Mouse (Mus musculus): ENCODE data around the gene Nrxn1. TPM values are rescaled to one million over a fixed set of nuclear protein-coding genes. Genes with fewer than 3 reads are reported as not detected.
"Not testable (repeated sequence)": the region's sequence is repeated elsewhere in the genome, so short reads cannot be mapped to it uniquely, and the experiment has no call there.

The Nrxn1 gene
- polyA plus RNA-seq, 1 experiment = 0.05 TPM

- Histone ChIP-seq H3K79me2 (ENCODE audit: control insufficient read depth, insufficient read depth) (no peaks in the 10 kb centered on the region), H3K27me3 (ENCODE audit: control insufficient read depth, insufficient read depth, insufficient read length) (no peaks in the 10 kb centered on the region), H3K4me2 (ENCODE audit: low read depth) (no peak overlapping the region), H3K4me3 (no peak overlapping the region), H3ac (ENCODE audit: control insufficient read depth, insufficient read length) (no peak overlapping the region), H3K36me3 (ENCODE audit: control insufficient read depth, insufficient read depth) (no peaks in the 10 kb centered on the region)
- no peak for TF ChIP-seq SRF (IDR thresholded peaks at IDR 0.05; ENCODE audit: control insufficient read depth, insufficient read length, low read depth)
- no peak for TF ChIP-seq REST (IDR thresholded peaks at IDR 0.05; ENCODE audit: insufficient read depth, insufficient read length)
- no peak for TF ChIP-seq CEBPB (IDR thresholded peaks at IDR 0.05; ENCODE audit: insufficient read depth, poor library complexity, severe bottlenecking)
- no peak for TF ChIP-seq USF1 (IDR thresholded peaks at IDR 0.05; ENCODE audit: low read depth)
- no peak for TF ChIP-seq POLR2AphosphoS2 (IDR thresholded peaks at IDR 0.05; ENCODE audit: insufficient read length, low read depth)
- no peak for TF ChIP-seq MAX (IDR thresholded peaks at IDR 0.05; ENCODE audit: low read depth)
- no peak for TF ChIP-seq MYOD1 (IDR thresholded peaks at IDR 0.05; ENCODE audit: control insufficient read depth in 1 of 3, insufficient read length in 2 of 3, low read depth in 2 of 3)
- TF ChIP-seq TCF3 (IDR thresholded peaks at IDR 0.05; ENCODE audit: insufficient read length, low read depth) = no peak
- no peak for TF ChIP-seq MYOG (IDR thresholded peaks at IDR 0.05; ENCODE audit: control insufficient read depth in 1 of 3, insufficient read depth in 1 of 3, insufficient read length in 2 of 3, low read depth in 2 of 3)
- TF ChIP-seq TCF12 (IDR thresholded peaks at IDR 0.05; ENCODE audit: insufficient read depth, poor library complexity, severe bottlenecking) = no peak
- TF ChIP-seq E2F4 (IDR thresholded peaks at IDR 0.05; ENCODE audit: insufficient read depth) = no peak
- TF ChIP-seq POLR2A (IDR thresholded peaks at IDR 0.05; ENCODE audit: insufficient read length, low read depth) = no peak
Measured at GRCm38 (mm10) chr17:90506026-90506425, 586.8 kb downstream of the Nrxn1 start.

- not testable (repeated sequence) for H3K27me3 ChIP-seq (ENCODE audit: control insufficient read depth, insufficient read depth, insufficient read length); H3K4me3 ChIP-seq; H3ac ChIP-seq (ENCODE audit: control insufficient read depth, insufficient read length); H3K36me3 ChIP-seq (ENCODE audit: control insufficient read depth, insufficient read depth); H3K79me2 ChIP-seq (ENCODE audit: control insufficient read depth, insufficient read depth); H3K4me2 ChIP-seq (ENCODE audit: low read depth)
Measured at GRCm38 (mm10) chr17:90503999-90504398, 588.9 kb downstream of the Nrxn1 start.

GRCm38 (mm10) chr17:90501023-90501675 is 591.7 kb downstream of the Nrxn1 start:
- no peaks in the 10 kb centered on the region for H3K27me3 ChIP-seq (ENCODE audit: control insufficient read depth, insufficient read depth, insufficient read length)
- H3K79me2 ChIP-seq (ENCODE audit: control insufficient read depth, insufficient read depth) = no peaks in the 10 kb centered on the region
- H3K36me3 ChIP-seq (ENCODE audit: control insufficient read depth, insufficient read depth) = no peaks in the 10 kb centered on the region
- no peak overlapping the region for H3K4me3 ChIP-seq
- H3ac ChIP-seq (ENCODE audit: control insufficient read depth, insufficient read length) = no peak overlapping the region
- no peak overlapping the region for H3K4me2 ChIP-seq (ENCODE audit: low read depth)
- no peak for TF ChIP-seq MYOG (IDR thresholded peaks at IDR 0.05; ENCODE audit: control insufficient read depth in 1 of 3, insufficient read depth in 1 of 3, insufficient read length in 2 of 3, low read depth in 2 of 3)
- TF ChIP-seq TCF12 (IDR thresholded peaks at IDR 0.05; ENCODE audit: insufficient read depth, poor library complexity, severe bottlenecking) = no peak
- no peak for TF ChIP-seq E2F4 (IDR thresholded peaks at IDR 0.05; ENCODE audit: insufficient read depth)
- no peak for TF ChIP-seq MYOD1 (IDR thresholded peaks at IDR 0.05; ENCODE audit: control insufficient read depth in 1 of 3, insufficient read length in 2 of 3, low read depth in 2 of 3)
- no peak for TF ChIP-seq TCF3 (IDR thresholded peaks at IDR 0.05; ENCODE audit: insufficient read length, low read depth)
- no peak for TF ChIP-seq MAX (IDR thresholded peaks at IDR 0.05; ENCODE audit: low read depth)
- no peak for TF ChIP-seq USF1 (IDR thresholded peaks at IDR 0.05; ENCODE audit: low read depth)
- TF ChIP-seq REST (IDR thresholded peaks at IDR 0.05; ENCODE audit: insufficient read depth, insufficient read length) = no peak
- no peak for TF ChIP-seq CEBPB (IDR thresholded peaks at IDR 0.05; ENCODE audit: insufficient read depth, poor library complexity, severe bottlenecking)
- TF ChIP-seq POLR2AphosphoS2 (IDR thresholded peaks at IDR 0.05; ENCODE audit: insufficient read length, low read depth) = no peak
- TF ChIP-seq SRF (IDR thresholded peaks at IDR 0.05; ENCODE audit: control insufficient read depth, insufficient read length, low read depth) = no peak
- TF ChIP-seq POLR2A (IDR thresholded peaks at IDR 0.05; ENCODE audit: insufficient read length, low read depth) = no peak

GRCm38 (mm10) chr17:90479531-90480250 is 613.2 kb downstream of the Nrxn1 start:
- TF ChIP-seq POLR2AphosphoS2 (IDR thresholded peaks at IDR 0.05; ENCODE audit: insufficient read length, low read depth) = no peak
- no peak for TF ChIP-seq REST (IDR thresholded peaks at IDR 0.05; ENCODE audit: insufficient read depth, insufficient read length)
- no peak for TF ChIP-seq POLR2A (IDR thresholded peaks at IDR 0.05; ENCODE audit: insufficient read length, low read depth)
- no peak for TF ChIP-seq MYOD1 (IDR thresholded peaks at IDR 0.05; ENCODE audit: control insufficient read depth in 1 of 3, insufficient read length in 2 of 3, low read depth in 2 of 3)
- H3K79me2 ChIP-seq (ENCODE audit: control insufficient read depth, insufficient read depth) = no peaks in the 10 kb centered on the region
- no peaks in the 10 kb centered on the region for H3K27me3 ChIP-seq (ENCODE audit: control insufficient read depth, insufficient read depth, insufficient read length)

GRCm38 (mm10) chr17:90456748-90457147 is 636.1 kb downstream of the Nrxn1 start:
- Histone ChIP-seq H3K4me3 (no peak overlapping the region), H3K4me2 (ENCODE audit: low read depth) (no peak overlapping the region), H3ac (ENCODE audit: control insufficient read depth, insufficient read length) (no peak overlapping the region), H3K27me3 (ENCODE audit: control insufficient read depth, insufficient read depth, insufficient read length) (peaks cover 15% of the 10 kb centered on the region), H3K79me2 (ENCODE audit: control insufficient read depth, insufficient read depth) (no peaks in the 10 kb centered on the region), H3K36me3 (ENCODE audit: control insufficient read depth, insufficient read depth) (no peaks in the 10 kb centered on the region)
- TF ChIP-seq USF1 (IDR thresholded peaks at IDR 0.05; ENCODE audit: low read depth) (no peak), REST (IDR thresholded peaks at IDR 0.05; ENCODE audit: insufficient read depth, insufficient read length) (no peak), POLR2A (IDR thresholded peaks at IDR 0.05; ENCODE audit: insufficient read length, low read depth) (no peak), MYOD1 (IDR thresholded peaks at IDR 0.05; ENCODE audit: control insufficient read depth in 1 of 3, insufficient read length in 2 of 3, low read depth in 2 of 3) (no peak), TCF12 (IDR thresholded peaks at IDR 0.05; ENCODE audit: insufficient read depth, poor library complexity, severe bottlenecking) (no peak), TCF3 (IDR thresholded peaks at IDR 0.05; ENCODE audit: insufficient read length, low read depth) (no peak), CEBPB (IDR thresholded peaks at IDR 0.05; ENCODE audit: insufficient read depth, poor library complexity, severe bottlenecking) (no peak), POLR2AphosphoS2 (IDR thresholded peaks at IDR 0.05; ENCODE audit: insufficient read length, low read depth) (no peak), SRF (IDR thresholded peaks at IDR 0.05; ENCODE audit: control insufficient read depth, insufficient read length, low read depth) (no peak), MYOG (IDR thresholded peaks at IDR 0.05; ENCODE audit: control insufficient read depth in 1 of 3, insufficient read depth in 1 of 3, insufficient read length in 2 of 3, low read depth in 2 of 3) (no peak), MAX (IDR thresholded peaks at IDR 0.05; ENCODE audit: low read depth) (no peak), E2F4 (IDR thresholded peaks at IDR 0.05; ENCODE audit: insufficient read depth) (no peak)

More at GRCm38 (mm10) chr17:90479531-90480250, 613.2 kb downstream of the Nrxn1 start:
- Histone ChIP-seq H3K4me3 (no peak overlapping the region), H3ac (ENCODE audit: control insufficient read depth, insufficient read length) (no peak overlapping the region), H3K4me2 (ENCODE audit: low read depth) (no peak overlapping the region), H3K36me3 (ENCODE audit: control insufficient read depth, insufficient read depth) (no peaks in the 10 kb centered on the region)
